Mouse (Mus musculus): ENCODE measurements around the gene Otp. TPM values are rescaled to one million over a fixed set of nuclear protein-coding genes. Genes with fewer than 3 reads are reported as not detected.

The Otp gene
- polyA plus RNA-seq, 1 experiment from 2014 or later: 2.8 TPM

GRCm38 (mm10) chr13:94907841-94908240 lies 32.4 kb downstream of the Otp start:
- no peak overlapping the region for H3K9ac ChIP-seq (ENCODE audit: low read length)
- peaks cover under 1% of the 10 kb centered on the region; the same call in 1 of the 2 replicates for H3K4me1 ChIP-seq (ENCODE audit: control insufficient read depth, insufficient read depth, low read length)
- H3K4me3 ChIP-seq (ENCODE audit: low read depth, low read length): no peak overlapping the region
- H3K36me3 ChIP-seq (ENCODE audit: control insufficient read depth, insufficient read depth, low read length): no peaks in the 10 kb centered on the region
- DNase-seq (ENCODE audit: low spot score): no peak
- no peak overlapping the region for H3K4me2 ChIP-seq (ENCODE audit: low read length)
- no peaks in the 10 kb centered on the region for H3K9me3 ChIP-seq (replicated peaks; ENCODE audit: control insufficient read depth, low read length)
- WGBS: 95% methylated on average over 10 of the region's 10 CpGs
- H3K27ac ChIP-seq (ENCODE audit: low read depth, low read length): no peak overlapping the region
- ATAC-seq: no peak
- H3K27me3 ChIP-seq (replicated peaks; ENCODE audit: control insufficient read depth, insufficient read depth, low read length): no peaks in the 10 kb centered on the region

GRCm38 (mm10) chr13:94912961-94913360 lies 37.6 kb downstream of the Otp start:
- Histone ChIP-seq H3K36me3 (ENCODE audit: control insufficient read depth, insufficient read depth, low read length) (no peaks in the 10 kb centered on the region), H3K27ac (ENCODE audit: low read depth, low read length) (no peak overlapping the region), H3K9me3 (replicated peaks; ENCODE audit: control insufficient read depth, low read length) (no peaks in the 10 kb centered on the region), H3K9ac (ENCODE audit: low read length) (no peak overlapping the region), H3K4me3 (ENCODE audit: low read depth, low read length) (no peak overlapping the region), H3K27me3 (replicated peaks; ENCODE audit: control insufficient read depth, insufficient read depth, low read length) (no peaks in the 10 kb centered on the region), H3K4me1 (ENCODE audit: control insufficient read depth, insufficient read depth, low read length) (peaks cover 4% of the 10 kb centered on the region; the same call in 1 of the 2 replicates), H3K4me2 (ENCODE audit: low read length) (peak overlapping the region; percentile 31)
- peak; percentile 59 for DNase-seq (ENCODE audit: low spot score)
- WGBS: 5% methylated on average over 11 of the region's 11 CpGs
- ATAC-seq: peak; percentile 72; the same call in 1 of the 2 replicates

- Histone ChIP-seq H3K27ac (ENCODE audit: low read depth, low read length) (no peak overlapping the region), H3K9me3 (replicated peaks; ENCODE audit: control insufficient read depth, low read length) (no peaks in the 10 kb centered on the region), H3K9ac (ENCODE audit: low read length) (no peak overlapping the region), H3K4me3 (ENCODE audit: low read depth, low read length) (no peak overlapping the region), H3K36me3 (ENCODE audit: control insufficient read depth, insufficient read depth, low read length) (no peaks in the 10 kb centered on the region), H3K4me2 (ENCODE audit: low read length) (no peak overlapping the region), H3K27me3 (replicated peaks; ENCODE audit: control insufficient read depth, insufficient read depth, low read length) (no peaks in the 10 kb centered on the region), H3K4me1 (ENCODE audit: control insufficient read depth, insufficient read depth, low read length) (peaks cover 4% of the 10 kb centered on the region; the same call in 1 of the 2 replicates)
- WGBS: 75% methylated on average over 5 of the region's 5 CpGs
- DNase-seq (ENCODE audit: low spot score) (no peak), ATAC-seq (no peak)
Observed at GRCm38 (mm10) chr13:94915654-94916053, 40.3 kb downstream of the Otp start.

GRCm38 (mm10) chr13:94928086-94928485 lies 52.7 kb downstream of the Otp start:
- DNase-seq (ENCODE audit: low spot score) (no peak), ATAC-seq (no peak)
- H3K4me3 ChIP-seq (ENCODE audit: low read depth, low read length): no peak overlapping the region

More at GRCm38 (mm10) chr13:94928086-94928485, 52.7 kb downstream of the Otp start:
- no peak overlapping the region for H3K9ac ChIP-seq (ENCODE audit: low read length)
- no peak overlapping the region for H3K4me2 ChIP-seq (ENCODE audit: low read length)
- H3K27ac ChIP-seq (ENCODE audit: low read depth, low read length): no peak overlapping the region
- no peaks in the 10 kb centered on the region for H3K4me1 ChIP-seq (ENCODE audit: control insufficient read depth, insufficient read depth, low read length)
- H3K36me3 ChIP-seq (ENCODE audit: control insufficient read depth, insufficient read depth, low read length): no peaks in the 10 kb centered on the region
- 0 out of 2 replicates have a peak, but pooled peaks cover 3% of the 10 kb centered on the region for H3K27me3 ChIP-seq (replicated peaks; ENCODE audit: control insufficient read depth, insufficient read depth, low read length)
- WGBS: 85% methylated on average over 3 of the region's 3 CpGs
- H3K9me3 ChIP-seq (replicated peaks; ENCODE audit: control insufficient read depth, low read length): no peaks in the 10 kb centered on the region

Other genes with a start within 250 kb of the Otp start
- 291 and 302 TPM in 2 replicates for gene Tbca, start 86.7 kb upstream of the Otp start, polyA plus RNA-seq (2014; fragmentation: Nextera tagmentation; extraction: Ambion mirVana)
- gene Wdr41, start 100.7 kb downstream of the Otp start, polyA plus RNA-seq (2014; fragmentation: Nextera tagmentation; extraction: Ambion mirVana): 21.9 and 23.3 TPM in 2 replicates

All from forebrain, embryonic 14.5 days (tissue).